Mouse (Mus musculus) adrenal gland, adult (tissue): ENCODE data around the gene Samm50.

Experiments used
- DNase-seq, 2 experiments: peaks; one replicate each; pipeline ENCODE4 v3.0.0; 2022 to 2023; ENCODE audit warnings: low spot score in 1 of 2; ENCODE audit not compliant: inconsistent age in 2 of 2

Gene Samm50

GRCm38 (mm10) chr15:84234794-84235581 is 42.9 kb downstream of the Samm50 start:
- peak in 1 of 2 experiments; percentile 56 for DNase-seq

- peak; percentile 70 to 81 for DNase-seq
Observed at GRCm38 (mm10) chr15:84235646-84236045, 43.6 kb downstream of the Samm50 start.

- DNase-seq: no peak
Observed at GRCm38 (mm10) chr15:84238552-84238951, 46.5 kb downstream of the Samm50 start.

- DNase-seq: no peak
Observed at GRCm38 (mm10) chr15:84238991-84239401, 47.0 kb downstream of the Samm50 start.

GRCm38 (mm10) chr15:84241520-84241919 is 49.5 kb downstream of the Samm50 start:
- DNase-seq: no peak

GRCm38 (mm10) chr15:84245104-84245503 is 53.1 kb downstream of the Samm50 start:
- DNase-seq: peak in 1 of 2 experiments; percentile 29

GRCm38 (mm10) chr15:84246195-84246594 is 54.2 kb downstream of the Samm50 start:
- no peak for DNase-seq

- DNase-seq: no peak
Observed at GRCm38 (mm10) chr15:84247309-84247708, 55.3 kb downstream of the Samm50 start.

- DNase-seq: peak; percentile 83 to 88
Observed at GRCm38 (mm10) chr15:84251227-84251626, 59.2 kb downstream of the Samm50 start.

GRCm38 (mm10) chr15:84252645-84253044 is 60.6 kb downstream of the Samm50 start:
- no peak for DNase-seq

- DNase-seq: no peak
Observed at GRCm38 (mm10) chr15:84253757-84254156, 61.7 kb downstream of the Samm50 start.

GRCm38 (mm10) chr15:84254387-84254786 is 62.3 kb downstream of the Samm50 start:
- no peak for DNase-seq

GRCm38 (mm10) chr15:84256254-84256850 is 64.3 kb downstream of the Samm50 start:
- no peak for DNase-seq

GRCm38 (mm10) chr15:84256864-84257263 is 64.8 kb downstream of the Samm50 start:
- DNase-seq: no peak

- DNase-seq: peak; percentile 48 to 73
Observed at GRCm38 (mm10) chr15:84258602-84259355, 66.7 kb downstream of the Samm50 start.

- peak; percentile 75 to 92 for DNase-seq
Observed at GRCm38 (mm10) chr15:84260123-84260822, 68.2 kb downstream of the Samm50 start.

GRCm38 (mm10) chr15:84262630-84263029 is 70.6 kb downstream of the Samm50 start:
- DNase-seq: peak in 1 of 2 experiments; percentile 27

- no peak for DNase-seq
Observed at GRCm38 (mm10) chr15:84263573-84263972, 71.5 kb downstream of the Samm50 start.

- DNase-seq: peak; percentile 70 to 87
Observed at GRCm38 (mm10) chr15:84265141-84265540, 73.1 kb downstream of the Samm50 start.

- DNase-seq: no peak
Observed at GRCm38 (mm10) chr15:84266290-84266689, 74.2 kb downstream of the Samm50 start.
